Mouse (Mus musculus) kidney, adult 2 months (tissue): ENCODE measurements around the gene Gemin8.

Experiments used
- CTCF ChIP-seq: fragments of 200-500 bp; conservative IDR thresholded peaks from 2 replicates; pipeline ENCODE4 v1.5.1; 2011; ENCODE audit warnings: low read depth, mild to moderate bottlenecking, control low read depth, low read length, moderate library complexity, mixed read lengths; ENCODE audit not compliant: insufficient read depth, insufficient read length
- POLR2A ChIP-seq: fragments of 200-500 bp; IDR thresholded peaks from one replicate; pipeline ENCODE4 v1.6.1; 2011; ENCODE audit warnings: low read depth, low read length, control low read depth

GRCm38 (mm10) chrX:166238831-166239460, 68.7 kb downstream of the Gemin8 start, which contains the start of gene Gpm6b:
- TF ChIP-seq POLR2A (no peak), CTCF (no peak)
